Comparison of ENCODE assay signal across 24 mouse cellular contexts in the genomic region with DNA sequence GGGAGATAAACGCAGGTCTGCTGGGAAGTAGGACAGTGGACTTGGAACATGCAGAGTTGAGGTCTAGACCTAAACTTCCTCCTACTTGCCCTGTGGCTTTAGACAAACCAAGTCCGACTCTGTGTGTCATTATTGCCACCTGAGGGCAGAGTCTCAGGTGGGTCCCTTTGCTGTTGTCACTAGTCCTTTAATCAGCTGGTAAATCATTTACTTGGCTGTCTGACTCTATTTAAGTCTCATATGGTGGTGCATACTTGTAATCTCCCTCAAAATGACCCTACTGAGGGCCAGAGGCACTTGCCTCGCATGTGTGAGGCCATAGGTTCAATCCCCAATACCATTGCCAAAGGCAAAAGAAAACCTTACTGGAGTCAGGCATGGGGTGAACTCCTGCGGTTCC.
"Had no signal": no experiment of that assay in that cellular context is flagged by ENCODE, and none has a peak within 500 bp of the region (broad histone marks: within the 10 kb centered on the region; RNA-seq: fewer than 3 reads in every experiment).

No protein-coding gene starts in this region.

- ATAC-seq: hindbrain, postnatal 0 days; liver, embryonic 12.5 days had no signal

- H3K4me3 ChIP-seq: heart, embryonic 13.5 days; heart, embryonic 15.5 days; hindbrain, embryonic 13.5 days; hindbrain, embryonic 15.5 days; kidney, embryonic 15.5 days; limb, embryonic 13.5 days; limb, embryonic 15.5 days; liver, embryonic 12.5 days had no signal

- H3K27ac ChIP-seq: heart, embryonic 13.5 days; heart, embryonic 15.5 days; hindbrain, embryonic 13.5 days; hindbrain, embryonic 15.5 days; hindbrain, postnatal 0 days; kidney, embryonic 15.5 days; kidney, postnatal 0 days; liver, embryonic 12.5 days; liver, embryonic 14.5 days had no signal

- H3K36me3 ChIP-seq: heart, embryonic 13.5 days; heart, embryonic 15.5 days; hindbrain, embryonic 13.5 days; hindbrain, embryonic 15.5 days; kidney, embryonic 15.5 days; limb, embryonic 13.5 days; limb, embryonic 15.5 days; liver, embryonic 12.5 days had no signal

- H3K4me1 ChIP-seq: heart, embryonic 15.5 days; hindbrain, embryonic 15.5 days; liver, embryonic 12.5 days had no signal

- H3K9me3 ChIP-seq: heart, embryonic 15.5 days; hindbrain, embryonic 15.5 days; limb, embryonic 15.5 days; liver, embryonic 12.5 days had no signal

- DNase-seq: gastrocnemius, postnatal 14 days; gastrocnemius, postnatal 36 days; heart, adult 18-20 months; heart, postnatal 14 days; heart, postnatal 36 days; kidney, adult 18-20 months; kidney, adult 9 months; kidney, postnatal 14 days; kidney, postnatal 36 days; layer of hippocampus, adult 9-11 months; layer of hippocampus, postnatal 36 days; left cerebral cortex, postnatal 4 days had no signal

- H3K9ac ChIP-seq: heart, embryonic 13.5 days; heart, embryonic 15.5 days; hindbrain, embryonic 13.5 days; hindbrain, embryonic 15.5 days; kidney, embryonic 15.5 days; limb, embryonic 13.5 days; limb, embryonic 15.5 days; liver, embryonic 12.5 days; liver, embryonic 14.5 days had no signal

- H3K27me3 ChIP-seq: heart, embryonic 13.5 days; heart, embryonic 15.5 days; hindbrain, embryonic 13.5 days; hindbrain, embryonic 15.5 days; kidney, embryonic 15.5 days; limb, embryonic 13.5 days; limb, embryonic 15.5 days; liver, embryonic 12.5 days had no signal

- H3K4me2 ChIP-seq: heart, embryonic 11.5 days; heart, embryonic 13.5 days; heart, embryonic 15.5 days; hindbrain, embryonic 13.5 days; hindbrain, embryonic 15.5 days; kidney, embryonic 15.5 days; limb, embryonic 13.5 days; limb, embryonic 15.5 days; liver, embryonic 12.5 days had no signal
